Mouse (Mus musculus) neural tube, embryonic 11.5 days (tissue): ENCODE measurements around the gene Extl1. TPM values are rescaled to one million over a fixed set of nuclear protein-coding genes. Genes with fewer than 3 reads are reported as not detected.

Experiments used
- ATAC-seq: fragments of 200-750 bp; cut with Nextera tagmentation; 2 replicates; pipeline ENCODE4 v1.8.0; 2017; ENCODE audit warnings: moderate number of reproducible peaks, mild to moderate bottlenecking, moderate TSS enrichment, moderate library complexity; ENCODE audit not compliant: insufficient read depth, low FRiP score, low TSS enrichment
- DNase-seq: peaks from one replicate; pipeline ENCODE4 v3.0.0-alpha.2; 2015; ENCODE audit warnings: low spot score
- H3K27ac ChIP-seq: fragments of 300-500 bp; sonication (generic); 2 replicates; pipeline ENCODE4 v1.5.1; 2014; ENCODE audit warnings: low read depth, mild to moderate bottlenecking, low read length
- H3K27me3 ChIP-seq: fragments of 300-500 bp; sonication (generic); 2 replicates; pipeline ENCODE4 v1.6.1; 2014; ENCODE audit warnings: mild to moderate bottlenecking, low read length, mixed read lengths; ENCODE audit not compliant: control insufficient read depth, insufficient read depth
- H3K36me3 ChIP-seq: fragments of 300-500 bp; sonication (generic); 2 replicates; pipeline ENCODE4 v1.6.1; 2014; ENCODE audit warnings: mild to moderate bottlenecking, low read length, moderate library complexity, mixed read lengths; ENCODE audit not compliant: control insufficient read depth, insufficient read depth
- H3K4me1 ChIP-seq: fragments of 300-500 bp; sonication (generic); 2 replicates; pipeline ENCODE4 v1.6.1; 2014; ENCODE audit warnings: low read length, mixed read lengths; ENCODE audit not compliant: control insufficient read depth, insufficient read depth
- H3K4me2 ChIP-seq: fragments of 300-500 bp; sonication (generic); 2 replicates; pipeline ENCODE4 v1.6.1; 2014; ENCODE audit warnings: low read depth, mild to moderate bottlenecking, moderate library complexity
- H3K4me3 ChIP-seq: fragments of 300-500 bp; sonication (generic); 2 replicates; pipeline ENCODE4 v1.5.1; 2014; ENCODE audit warnings: low read depth, low read length
- H3K9ac ChIP-seq: fragments of 300-500 bp; sonication (generic); 2 replicates; pipeline ENCODE4 v1.6.1; 2014; ENCODE audit warnings: mild to moderate bottlenecking, low read length
- H3K9me3 ChIP-seq: fragments of 300-500 bp; sonication (generic); 2 replicates; pipeline ENCODE4 v1.6.1; 2016; ENCODE audit warnings: low read length; ENCODE audit not compliant: control insufficient read depth
- WGBS: fragments of 180-500 bp; shearing (Covaris S2); extraction: QIAGEN DNeasy Blood & Tissue Kit; methylation state at CpG from one replicate; pipeline ENCODE4 v1.1.7; 2014; 5-methylcytosine and 5-hydroxymethylcytosine counted together
- polyA plus RNA-seq: library from polyadenylated mRNA; unstranded; fragments of >200 nt; fragmentation: Nextera tagmentation; extraction: Ambion mirVana; gene quantifications from 2 replicates; pipeline ENCODE4 v1.2.1, GENCODE M21; 2014

Extl1 gene
- polyA plus RNA-seq, 1 experiment from 2014 or later, result 0.24 TPM

- no peaks in the 10 kb centered on the region for H3K9me3 ChIP-seq
- H3K4me2 ChIP-seq, result no peak overlapping the region
- no peak overlapping the region for H3K4me3 ChIP-seq
- no peaks in the 10 kb centered on the region for H3K36me3 ChIP-seq
- no peaks in the 10 kb centered on the region for H3K27me3 ChIP-seq
- DNase-seq (no peak), ATAC-seq (no peak)
- no peak overlapping the region for H3K27ac ChIP-seq
- H3K9ac ChIP-seq, result no peak overlapping the region
- H3K4me1 ChIP-seq, result no peaks in the 10 kb centered on the region
- 87% methylated on average over 7 of the region's 7 CpGs for WGBS
Measured at GRCm38 (mm10) chr4:134310106-134310505, 73.5 kb downstream of the Extl1 start.

- H3K9ac ChIP-seq, result no peak overlapping the region
- WGBS, result 30% methylated on average over 12 of the region's 12 CpGs
Measured at GRCm38 (mm10) chr4:134307367-134308072, 76.1 kb downstream of the Extl1 start.

GRCm38 (mm10) chr4:134306963-134307362 is 76.7 kb downstream of the Extl1 start:
- no peak for ATAC-seq
- no peak overlapping the region for H3K9ac ChIP-seq

More at GRCm38 (mm10) chr4:134307367-134308072, 76.1 kb downstream of the Extl1 start:
- ATAC-seq (no peak), DNase-seq (peak; percentile 32)
- H3K36me3 ChIP-seq, result no peaks in the 10 kb centered on the region
- no peak overlapping the region for H3K4me2 ChIP-seq
- H3K4me1 ChIP-seq, result no peaks in the 10 kb centered on the region
- no peaks in the 10 kb centered on the region for H3K9me3 ChIP-seq
- no peak overlapping the region for H3K27ac ChIP-seq
- no peak overlapping the region for H3K4me3 ChIP-seq
- H3K27me3 ChIP-seq, result no peaks in the 10 kb centered on the region

More at GRCm38 (mm10) chr4:134306963-134307362, 76.7 kb downstream of the Extl1 start:
- no peak for DNase-seq
- Histone ChIP-seq H3K4me1 (no peaks in the 10 kb centered on the region), H3K36me3 (no peaks in the 10 kb centered on the region), H3K9me3 (no peaks in the 10 kb centered on the region), H3K4me2 (no peak overlapping the region), H3K27me3 (no peaks in the 10 kb centered on the region), H3K27ac (no peak overlapping the region), H3K4me3 (no peak overlapping the region)
- WGBS, result 85% methylated on average over 2 of the region's 2 CpGs

Other genes starting within 250 kb of the Extl1 start
- gene Cep85, start 196.7 kb downstream of the Extl1 start, polyA plus RNA-seq, result 30.0 and 30.6 TPM in 2 replicates
- not detected in 2 replicates for gene Gm7534, start 180.8 kb downstream of the Extl1 start, polyA plus RNA-seq
- not detected in 2 replicates for gene Catsper4, start 156.5 kb downstream of the Extl1 start, polyA plus RNA-seq
- 0.36 and 0.50 TPM in 2 replicates for gene Cnksr1, start 145.5 kb downstream of the Extl1 start, polyA plus RNA-seq
- gene E130218I03Rik, start 140.2 kb downstream of the Extl1 start, polyA plus RNA-seq, result 0.28 TPM in 1 of 2 replicates, not detected in the other
- 18.6 and 19.2 TPM in 2 replicates for gene Zfp593, start 138.3 kb downstream of the Extl1 start, polyA plus RNA-seq
- gene Gm30191, start 136.9 kb downstream of the Extl1 start, polyA plus RNA-seq, result not detected in 2 replicates
- gene Grrp1, start 129.7 kb downstream of the Extl1 start, polyA plus RNA-seq, result 11.1 and 11.8 TPM in 2 replicates
- gene Pdik1l, start 96.0 kb downstream of the Extl1 start, polyA plus RNA-seq, result 21.6 and 23.1 TPM in 2 replicates
- gene Trim63, start 68.7 kb downstream of the Extl1 start, polyA plus RNA-seq, result 0.87 and 1.6 TPM in 2 replicates
- not detected in 2 replicates for gene Slc30a2, start 40.7 kb downstream of the Extl1 start, polyA plus RNA-seq
- gene Pafah2, start 12.5 kb upstream of the Extl1 start, polyA plus RNA-seq, result 6.9 and 11.4 TPM in 2 replicates
- gene Stmn1, start 84.5 kb upstream of the Extl1 start, polyA plus RNA-seq, result 3,693 and 3,815 TPM in 2 replicates
- 2.0 and 2.2 TPM in 2 replicates for gene Paqr7, start 112.8 kb upstream of the Extl1 start, polyA plus RNA-seq
- 6.5 and 8.1 TPM in 2 replicates for gene Aunip, start 127.1 kb upstream of the Extl1 start, polyA plus RNA-seq
- 130 and 133 TPM in 2 replicates for gene Mtfr1l, start 151.5 kb upstream of the Extl1 start, polyA plus RNA-seq
- 48.0 TPM in 2 replicates for gene Selenon, start 168.3 kb upstream of the Extl1 start, polyA plus RNA-seq